ENCODE assay signal across 23 mouse cellular contexts in genomic region chr14:77329791-77330190, GRCm38 (mm10).
A peak's percentile ranks its signal among the peaks of the same experiment; 100 is the strongest.
DNase-seq lines count a peak whose midpoint lies in the region; TF ChIP-seq lines count a peak whose summit lies in the region.
"Had no signal": no experiment of that assay in that cellular context is flagged by ENCODE, and none has a peak within 500 bp of the region (broad histone marks: within the 10 kb centered on the region; RNA-seq: fewer than 3 reads in every experiment).

No protein-coding gene starts in this region.

- DNase-seq in 3T3-L1 (ENCODE audit: low read depth, low spot score) (peak; percentile 71), NIH3T3 (ENCODE audit: low read depth) (peak; percentile 43)
- peak; percentile 59 for DNase-seq in Muller cell, postnatal 12 days (ENCODE audit: inconsistent ontology term)
- DNase-seq in embryonic facial prominence, embryonic 10.5 days (ENCODE audit: low spot score), result no peak
- DNase-seq in adrenal gland, postnatal 25 days, result no peak
- DNase-seq in spleen, adult 18-20 months, result no peak
- no peak for DNase-seq in kidney, adult 2 months
- DNase-seq: adrenal gland, adult 2 months; adrenal gland, adult 8-10 months; adrenal gland, postnatal 10 days; adrenal gland, postnatal 14 days; adrenal gland, postnatal 36 days; B cell, adult 2 months; cerebellum, adult 11 months; cerebellum, adult 11-12 months; cerebellum, adult 18-20 months; cerebellum, adult 2 months; cerebellum, adult 8-10 months; cerebellum, adult 9-10 months had no signal

- no peaks in the 10 kb centered on the region for H3K36me3 ChIP-seq in myocyte (ENCODE audit: control insufficient read depth, insufficient read depth)
- no peaks in the 10 kb centered on the region for H3K36me3 ChIP-seq in embryonic facial prominence, embryonic 10.5 days (replicated peaks)
- no peaks in the 10 kb centered on the region for H3K36me3 ChIP-seq in kidney, adult 2 months (ENCODE audit: control insufficient read depth, insufficient read depth, low read length)
- H3K36me3 ChIP-seq: G1E had no signal

- H3K27ac ChIP-seq in embryonic facial prominence, embryonic 10.5 days (replicated peaks), result no peak overlapping the region
- no peak overlapping the region for H3K27ac ChIP-seq in kidney, adult 2 months (ENCODE audit: insufficient read depth, low read depth, low read length)

- TF ChIP-seq CTCF in kidney, adult 2 months (conservative IDR thresholded peaks at IDR 0.05; ENCODE audit: insufficient read depth, insufficient read length, low read depth, low read length), result no peak

- peaks cover 6% of the 10 kb centered on the region for H3K9me3 ChIP-seq in embryonic facial prominence, embryonic 10.5 days

- TF ChIP-seq POLR2A in myocyte (IDR thresholded peaks at IDR 0.05; ENCODE audit: insufficient read length, low read depth), result no peak
- TF ChIP-seq POLR2A in kidney, adult 2 months (IDR thresholded peaks at IDR 0.05; ENCODE audit: low read depth, low read length), result no peak

- no peak overlapping the region for H3ac ChIP-seq in myocyte (ENCODE audit: control insufficient read depth, insufficient read length)

- H3K4me2 ChIP-seq in myocyte (ENCODE audit: low read depth), result peak overlapping the region; percentile 1

- H3K27me3 ChIP-seq in myocyte (ENCODE audit: control insufficient read depth, insufficient read depth, insufficient read length), result no peaks in the 10 kb centered on the region
- H3K27me3 ChIP-seq in embryonic facial prominence, embryonic 10.5 days (replicated peaks; ENCODE audit: low read depth, poor library complexity, severe bottlenecking), result no peaks in the 10 kb centered on the region
- H3K27me3 ChIP-seq in kidney, adult 2 months (replicated peaks; ENCODE audit: control insufficient read depth, insufficient read depth, low read length), result no peaks in the 10 kb centered on the region
- H3K27me3 ChIP-seq: CH12.LX, Patski had no signal

- no peaks in the 10 kb centered on the region for H3K79me2 ChIP-seq in myocyte (ENCODE audit: control insufficient read depth, insufficient read depth)

- no peak overlapping the region for H3K4me3 ChIP-seq in myocyte
- no peak overlapping the region for H3K4me3 ChIP-seq in embryonic facial prominence, embryonic 10.5 days
- no peak overlapping the region for H3K4me3 ChIP-seq in kidney, adult 2 months (ENCODE audit: insufficient read depth, low read depth, low read length)

- no peaks in the 10 kb centered on the region for H3K4me1 ChIP-seq in embryonic facial prominence, embryonic 10.5 days
- H3K4me1 ChIP-seq in kidney, adult 2 months (ENCODE audit: control insufficient read depth, insufficient read depth, low read length), result no peaks in the 10 kb centered on the region

TF ChIP-seq in myocyte, 11 proteins besides CTCF, POLR2A, EP300 and RAD21:
- TF ChIP-seq MYOD1 (IDR thresholded peaks at IDR 0.05; ENCODE audit: control insufficient read depth in 1 of 3, insufficient read length in 2 of 3, low read depth in 2 of 3) (no peak), TCF3 (IDR thresholded peaks at IDR 0.05; ENCODE audit: insufficient read length, low read depth) (no peak), MYOG (IDR thresholded peaks at IDR 0.05; ENCODE audit: control insufficient read depth in 1 of 3, insufficient read depth in 1 of 3, insufficient read length in 2 of 3, low read depth in 2 of 3) (no peak)
TF ChIP-seq in myocyte: peak in this region for 0.

Comparison
In these comparisons a context has a peak if more than half of its experiments do, and no peak if none do; other contexts are left out.
1. DNase-seq: peak in 3T3-L1 (single experiment), Muller cell, postnatal 12 days (single experiment) and NIH3T3 (single experiment); none in embryonic facial prominence, embryonic 10.5 days (single experiment), adrenal gland, postnatal 25 days (single experiment), spleen, adult 18-20 months (0 of 2) and kidney, adult 2 months (single experiment).